Mouse (Mus musculus): ENCODE measurements at regions not wholly inside any gene's neighbourhood (a gene's known extent, or its start where the extent isn't known, plus 50 kb on each side); places are given as distances from the start of the nearest gene placed in this dataset.

GRCm38 (mm10) chr7:36031881-36032280 is 229.1 kb upstream of the Zfp507 start:
- TF ChIP-seq POLR2A (IDR thresholded peaks at IDR 0.05; ENCODE audit: borderline replicate concordance, insufficient read depth, low read length) (no peak), CTCF (IDR thresholded peaks at IDR 0.05; ENCODE audit: borderline replicate concordance, insufficient read depth, low read depth, low read length) (no peak)
